Mouse (Mus musculus): ENCODE results near the gene Endod1.

DNA sequence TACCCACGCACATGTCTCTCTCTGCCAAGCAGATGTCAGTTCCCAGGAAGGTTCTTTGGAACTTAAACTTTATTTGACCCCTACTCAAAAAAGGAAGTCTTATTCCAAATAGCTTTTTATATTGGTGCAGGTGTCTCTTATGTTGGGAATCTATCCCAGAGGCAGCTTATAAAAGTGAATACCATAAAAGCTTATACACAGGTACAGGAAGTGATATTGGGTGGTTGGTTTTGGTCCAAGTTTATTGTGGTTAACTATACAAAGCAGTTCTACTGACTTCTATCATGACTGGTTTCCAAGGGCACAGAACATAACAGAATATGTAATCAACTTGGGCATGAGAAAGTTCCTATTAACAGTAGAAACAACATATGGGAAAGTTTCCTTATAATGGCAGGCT lies 20.8 kb upstream of the Endod1 start:
- TF ChIP-seq POLR2A (IDR thresholded peaks at IDR 0.05; ENCODE audit: low read depth, low read length), result no peak
- TF ChIP-seq CTCF (conservative IDR thresholded peaks at IDR 0.05; ENCODE audit: insufficient read depth, insufficient read length, low read depth, low read length), result no peak
